Mouse (Mus musculus) adrenal gland, postnatal 10 days (tissue): ENCODE measurements around the gene Ank3. TPM values are rescaled to one million over a fixed set of nuclear protein-coding genes. Genes with fewer than 3 reads are reported as not detected.

ENCODE experiments used
- DNase-seq: peaks from one replicate; pipeline ENCODE4 v3.0.0; 2021; ENCODE audit warnings: mixed read lengths
- total RNA-seq, 2 experiments: library from RNA; stranded (reverse); gene quantifications; 2 replicates each; pipeline ENCODE4 v1.2.3; 2021

Gene Ank3
- total RNA-seq, 2 experiments from 2014 or later: 18.5 to 31.6 TPM

GRCm38 (mm10) chr10:69477656-69478055 is 79.1 kb downstream of the Ank3 start:
- DNase-seq: no peak

- no peak for DNase-seq
Observed at GRCm38 (mm10) chr10:69478831-69479230, 80.3 kb downstream of the Ank3 start.

GRCm38 (mm10) chr10:69485191-69485786 is 86.7 kb downstream of the Ank3 start:
- no peak for DNase-seq

GRCm38 (mm10) chr10:69490182-69490581 is 91.6 kb downstream of the Ank3 start:
- DNase-seq: no peak

GRCm38 (mm10) chr10:69491975-69492374 is 93.4 kb downstream of the Ank3 start:
- no peak for DNase-seq

- DNase-seq: no peak
Observed at GRCm38 (mm10) chr10:69497382-69497781, 98.8 kb downstream of the Ank3 start.

- DNase-seq: peak; percentile 6
Observed at GRCm38 (mm10) chr10:69500171-69500860, 101.7 kb downstream of the Ank3 start.

GRCm38 (mm10) chr10:69503791-69504190 is 105.2 kb downstream of the Ank3 start:
- no peak for DNase-seq

- no peak for DNase-seq
Observed at GRCm38 (mm10) chr10:69507719-69508118, 109.1 kb downstream of the Ank3 start.

GRCm38 (mm10) chr10:69510392-69510791 is 111.8 kb downstream of the Ank3 start:
- no peak for DNase-seq

GRCm38 (mm10) chr10:69511234-69511633 is 112.7 kb downstream of the Ank3 start:
- no peak for DNase-seq

GRCm38 (mm10) chr10:69521977-69522376 is 123.4 kb downstream of the Ank3 start:
- no peak for DNase-seq

- DNase-seq: peak; percentile 19
Observed at GRCm38 (mm10) chr10:69523202-69523601, 124.6 kb downstream of the Ank3 start.

- no peak for DNase-seq
Observed at GRCm38 (mm10) chr10:69527318-69527717, 128.7 kb downstream of the Ank3 start.

- no peak for DNase-seq
Observed at GRCm38 (mm10) chr10:69528746-69529145, 130.2 kb downstream of the Ank3 start.

GRCm38 (mm10) chr10:69530326-69530725 is 131.8 kb downstream of the Ank3 start:
- DNase-seq: no peak

- DNase-seq: peak; percentile 8
Observed at GRCm38 (mm10) chr10:69531569-69531968, 133.0 kb downstream of the Ank3 start.

GRCm38 (mm10) chr10:69532169-69532730 is 133.7 kb downstream of the Ank3 start:
- DNase-seq: no peak

- DNase-seq: peak; percentile 68
Observed at GRCm38 (mm10) chr10:69533505-69534388, 135.2 kb downstream of the Ank3 start.

- no peak for DNase-seq
Observed at GRCm38 (mm10) chr10:69534716-69535115, 136.1 kb downstream of the Ank3 start.

GRCm38 (mm10) chr10:69535123-69535930 is 136.8 kb downstream of the Ank3 start:
- peak; percentile 28 for DNase-seq

- DNase-seq: no peak
Observed at GRCm38 (mm10) chr10:69535931-69536200, 137.3 kb downstream of the Ank3 start.
